27 mouse cellular contexts compared by ENCODE assay signal in the genomic region with DNA sequence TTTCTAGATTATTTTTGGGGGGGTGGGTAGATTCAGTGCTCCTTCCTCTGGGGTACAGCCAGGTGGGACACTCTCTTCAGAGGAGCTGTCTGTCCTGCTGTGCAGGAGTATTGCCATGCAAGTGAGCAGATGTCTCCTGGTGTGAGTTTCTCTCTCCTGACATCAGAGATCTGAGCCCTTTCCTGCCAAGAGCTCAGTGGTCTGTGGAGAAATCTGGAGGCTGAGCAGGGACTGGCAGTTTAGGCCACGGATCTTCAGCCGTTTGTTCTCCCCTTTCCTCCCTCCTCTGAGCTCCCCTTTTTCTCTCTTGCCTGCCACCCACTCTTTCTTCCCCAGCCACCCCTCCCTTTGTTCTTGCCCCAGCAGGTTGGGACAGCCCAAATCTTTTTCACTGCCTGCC.
DNase-seq lines count a peak whose midpoint lies in the region; ATAC-seq and TF ChIP-seq lines count a peak whose summit lies in the region.
"Had no signal": no experiment of that assay in that cellular context is flagged by ENCODE, and none has a peak within 500 bp of the region (broad histone marks: within the 10 kb centered on the region; RNA-seq: fewer than 3 reads in every experiment).

No protein-coding gene starts in this region.

- no peaks in the 10 kb centered on the region for H3K27me3 ChIP-seq in hindbrain, postnatal 0 days (ENCODE audit: insufficient read depth, low read length)
- H3K27me3 ChIP-seq in hindbrain, embryonic 14.5 days (ENCODE audit: control insufficient read depth, insufficient read depth, low read length) = no peaks in the 10 kb centered on the region
- H3K27me3 ChIP-seq: intestine, embryonic 15.5 days; limb, embryonic 15.5 days had no signal

- no peaks in the 10 kb centered on the region for H3K9me3 ChIP-seq in hindbrain, postnatal 0 days (ENCODE audit: low read length)
- H3K9me3 ChIP-seq in hindbrain, embryonic 14.5 days (ENCODE audit: control insufficient read depth, low read length) = no peaks in the 10 kb centered on the region
- H3K9me3 ChIP-seq: hindbrain, embryonic 15.5 days; intestine, embryonic 15.5 days; limb, embryonic 10.5 days; limb, embryonic 15.5 days; liver, embryonic 13.5 days; megakaryocyte, embryonic 14.5 days had no signal

- H3K36me3 ChIP-seq in hindbrain, postnatal 0 days (ENCODE audit: insufficient read depth, low read length) = no peaks in the 10 kb centered on the region
- H3K36me3 ChIP-seq in hindbrain, embryonic 14.5 days (replicated peaks; ENCODE audit: control insufficient read depth, insufficient read depth) = no peaks in the 10 kb centered on the region
- H3K36me3 ChIP-seq: hindbrain, embryonic 15.5 days; intestine, embryonic 15.5 days; limb, embryonic 10.5 days; limb, embryonic 15.5 days; liver, embryonic 13.5 days had no signal

- H3K4me2 ChIP-seq in hindbrain, postnatal 0 days (ENCODE audit: low read depth, low read length) = no peak overlapping the region
- no peak overlapping the region for H3K4me2 ChIP-seq in hindbrain, embryonic 14.5 days (replicated peaks)
- H3K4me2 ChIP-seq: hindbrain, embryonic 15.5 days; intestine, embryonic 15.5 days; limb, embryonic 15.5 days; liver, embryonic 13.5 days had no signal

- H3K4me1 ChIP-seq in hindbrain, postnatal 0 days (ENCODE audit: insufficient read depth, low read length) = no peaks in the 10 kb centered on the region
- no peaks in the 10 kb centered on the region for H3K4me1 ChIP-seq in hindbrain, embryonic 14.5 days (replicated peaks; ENCODE audit: control insufficient read depth, insufficient read depth, low read length)
- H3K4me1 ChIP-seq: limb, embryonic 15.5 days; liver, embryonic 13.5 days had no signal

- no peak overlapping the region for H3K9ac ChIP-seq in hindbrain, postnatal 0 days (replicated peaks; ENCODE audit: low read length)
- no peak overlapping the region for H3K9ac ChIP-seq in hindbrain, embryonic 14.5 days
- H3K9ac ChIP-seq: hindbrain, embryonic 15.5 days; intestine, embryonic 15.5 days; limb, embryonic 15.5 days; liver, embryonic 13.5 days had no signal

- H3K27ac ChIP-seq in hindbrain, postnatal 0 days = no peak overlapping the region
- no peak overlapping the region for H3K27ac ChIP-seq in hindbrain, embryonic 14.5 days
- H3K27ac ChIP-seq: hindbrain, embryonic 15.5 days; intestine, embryonic 15.5 days; layer of hippocampus, adult 2 months; limb, embryonic 10.5 days; limb, embryonic 15.5 days; liver, embryonic 13.5 days had no signal

- H3K4me3 ChIP-seq in hindbrain, postnatal 0 days (ENCODE audit: low read length) = no peak overlapping the region
- no peak overlapping the region for H3K4me3 ChIP-seq in hindbrain, embryonic 14.5 days (replicated peaks; ENCODE audit: low read length)
- H3K4me3 ChIP-seq: erythroblast, embryonic 14.5 days; hindbrain, embryonic 15.5 days; intestine, embryonic 15.5 days; layer of hippocampus, adult 2 months; limb, embryonic 10.5 days; limb, embryonic 15.5 days; liver, embryonic 13.5 days; megakaryocyte, embryonic 14.5 days had no signal

- intact Hi-C loops in heart, postnatal 14 days (cut with DNase I) = no loop called here

- TF ChIP-seq CTCF in hindbrain, postnatal 0 days (IDR thresholded peaks at IDR 0.05; ENCODE audit: low read depth) = no peak

- 16% methylated on average over 2 of the region's 2 CpGs for WGBS in hindbrain, postnatal 0 days
- WGBS in hindbrain, embryonic 14.5 days = 10% methylated on average over 2 of the region's 2 CpGs

- 0 out of 2 replicates have a peak, but pooled peaks have one; percentile 4 for ATAC-seq in hindbrain, postnatal 0 days
- ATAC-seq in hindbrain, embryonic 14.5 days (ENCODE audit: low FRiP score) = no peak
- ATAC-seq: CD4-positive, CD25-positive, alpha-beta regulatory T cell, adult 4 months; forebrain, embryonic 16.5 days; intestine, embryonic 15.5 days; lung, postnatal 0 days had no signal

- DNase-seq in hindbrain, postnatal 0 days (ENCODE audit: low spot score) = no peak
- no peak for DNase-seq in hindbrain, embryonic 14.5 days (ENCODE audit: low spot score)
- DNase-seq in cerebellum, adult 11-12 months = peak; percentile 69
- DNase-seq in cerebellum, adult 9-10 months = peak; percentile 72
- peak; percentile 39 to 43 for DNase-seq in cerebellum, postnatal 36 days
- no peak for DNase-seq in frontal cortex, adult 2 months (ENCODE audit: extremely low spot score in 1 of 2, low spot score in 1 of 2)
- DNase-seq in thymus, postnatal 4 days = no peak
- DNase-seq in heart, postnatal 14 days = no peak
- DNase-seq: adrenal gland, postnatal 36 days; kidney, adult 2 months; kidney, postnatal 36 days; liver, embryonic 13.5 days; lung, adult 18-20 months; lung, postnatal 4 days; midbrain, embryonic 14.5 days; retina, postnatal 1 day; right cerebral cortex, postnatal 14 days had no signal

Comparison
In these comparisons a context has a peak if more than half of its experiments do, and no peak if none do; other contexts are left out.
1. DNase-seq: peak in cerebellum, adult 11-12 months (single experiment), cerebellum, adult 9-10 months (single experiment) and cerebellum, postnatal 36 days (2 of 2); none in hindbrain, postnatal 0 days (single experiment), hindbrain, embryonic 14.5 days (single experiment), frontal cortex, adult 2 months (0 of 2), thymus, postnatal 4 days (single experiment) and heart, postnatal 14 days (0 of 2).